Mouse (Mus musculus): ENCODE measurements at regions not wholly inside any gene's neighbourhood (a gene's known extent, or its start where the extent isn't known, plus 50 kb on each side); places are given as distances from the start of the nearest gene placed in this dataset.

DNA sequence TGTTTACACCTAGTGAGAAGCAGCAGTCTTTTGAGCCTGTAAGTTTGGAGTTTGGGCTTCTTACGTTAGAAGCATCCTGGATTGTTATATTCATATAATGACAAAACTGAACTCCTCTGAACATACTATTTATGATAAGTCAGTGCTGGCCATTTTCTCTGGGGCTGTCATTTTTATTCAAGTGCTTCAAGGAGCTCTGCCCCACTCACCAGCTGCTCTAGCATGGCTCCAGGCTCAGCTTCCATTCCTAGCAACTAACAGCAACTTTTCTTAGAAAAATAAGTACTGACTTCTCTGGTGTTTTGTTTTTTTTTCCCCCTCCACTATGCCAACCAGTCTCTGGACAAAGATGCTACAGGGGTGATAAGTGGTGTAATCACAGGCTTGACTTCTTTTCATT is 182.3 kb upstream of the Nabp1 start:
- WGBS, result 92% methylated on average over 1 of the region's 1 CpGs

DNA sequence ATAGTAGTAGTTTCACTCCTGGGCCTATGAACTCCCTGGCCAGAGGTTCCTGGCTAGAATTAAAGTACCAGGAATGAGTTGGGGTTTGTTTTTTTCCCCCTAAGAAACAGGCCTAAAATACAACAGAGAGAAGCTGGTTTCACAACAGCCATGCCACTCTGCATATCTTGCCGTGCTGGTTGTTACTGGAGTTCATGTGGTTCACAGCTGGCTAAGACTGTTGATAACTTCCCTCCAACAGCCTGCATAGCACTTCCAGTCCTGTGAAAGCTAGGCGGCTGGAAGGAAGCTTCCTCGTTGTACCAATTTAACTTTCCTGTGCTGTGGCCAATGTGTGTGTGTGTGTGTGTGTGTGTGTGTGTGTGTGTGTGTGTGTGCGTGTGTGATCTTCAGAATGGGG is 179.0 kb upstream of the Nabp1 start:
- Histone ChIP-seq H3K9me3 (ENCODE audit: control insufficient read depth, low read length) (no peaks in the 10 kb centered on the region), H3K27ac (no peak overlapping the region), H3K4me1 (replicated peaks; ENCODE audit: control insufficient read depth, insufficient read depth, low read length) (no peaks in the 10 kb centered on the region), H3K36me3 (replicated peaks; ENCODE audit: control insufficient read depth, insufficient read depth) (no peaks in the 10 kb centered on the region), H3K4me3 (replicated peaks; ENCODE audit: low read length) (no peak overlapping the region), H3K4me2 (replicated peaks) (no peak overlapping the region), H3K27me3 (ENCODE audit: control insufficient read depth, insufficient read depth, low read length) (no peaks in the 10 kb centered on the region), H3K9ac (no peak overlapping the region)
- no peak for DNase-seq (ENCODE audit: low spot score)
- no peak for ATAC-seq (ENCODE audit: low FRiP score)
- WGBS, result 84% methylated on average over 4 of the region's 4 CpGs

More for the DNA sequence above, 182.3 kb upstream of the Nabp1 start:
- DNase-seq (ENCODE audit: low spot score) (no peak), ATAC-seq (ENCODE audit: low FRiP score) (no peak)
- H3K4me2 ChIP-seq (replicated peaks), result no peak overlapping the region
- H3K27ac ChIP-seq, result no peak overlapping the region
- no peaks in the 10 kb centered on the region for H3K27me3 ChIP-seq (ENCODE audit: control insufficient read depth, insufficient read depth, low read length)
- no peaks in the 10 kb centered on the region for H3K36me3 ChIP-seq (replicated peaks; ENCODE audit: control insufficient read depth, insufficient read depth)
- H3K9ac ChIP-seq, result no peak overlapping the region
- no peaks in the 10 kb centered on the region for H3K9me3 ChIP-seq (ENCODE audit: control insufficient read depth, low read length)
- no peaks in the 10 kb centered on the region for H3K4me1 ChIP-seq (replicated peaks; ENCODE audit: control insufficient read depth, insufficient read depth, low read length)
- no peak overlapping the region for H3K4me3 ChIP-seq (replicated peaks; ENCODE audit: low read length)

DNA sequence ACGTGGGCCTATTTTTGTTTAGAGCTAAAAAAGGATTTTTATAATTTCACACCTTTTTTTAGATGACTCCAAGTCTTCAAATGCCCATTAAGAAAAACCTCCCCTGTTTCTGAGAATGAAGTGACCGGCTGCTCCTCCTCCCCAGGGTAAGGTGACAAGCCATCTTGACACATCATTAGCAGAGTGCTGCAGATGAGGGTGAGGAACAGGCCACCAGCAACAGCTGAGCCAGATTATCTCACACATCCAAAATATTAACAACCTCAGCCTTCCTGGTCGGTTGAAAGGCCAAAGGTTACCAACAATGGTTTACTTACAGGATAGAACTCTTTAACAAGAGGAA is 172.4 kb upstream of the Nabp1 start:
- 0 out of 2 replicates have a peak, but pooled peaks cover 11% of the 10 kb centered on the region for H3K4me1 ChIP-seq (replicated peaks; ENCODE audit: control insufficient read depth, insufficient read depth, low read length)
- H3K9ac ChIP-seq, result no peak overlapping the region
- H3K27me3 ChIP-seq (ENCODE audit: control insufficient read depth, insufficient read depth, low read length), result no peaks in the 10 kb centered on the region
- H3K36me3 ChIP-seq (replicated peaks; ENCODE audit: control insufficient read depth, insufficient read depth), result no peaks in the 10 kb centered on the region
- H3K4me3 ChIP-seq (replicated peaks; ENCODE audit: low read length), result no peak overlapping the region
- H3K27ac ChIP-seq, result peak overlapping the region; percentile 73
- H3K4me2 ChIP-seq (replicated peaks), result no peak overlapping the region
- WGBS, result 17% methylated on average over 3 of the region's 3 CpGs
- ATAC-seq (ENCODE audit: low FRiP score), result peak; percentile 87
- DNase-seq (ENCODE audit: low spot score), result no peak
- H3K9me3 ChIP-seq (ENCODE audit: control insufficient read depth, low read length), result no peaks in the 10 kb centered on the region

DNA sequence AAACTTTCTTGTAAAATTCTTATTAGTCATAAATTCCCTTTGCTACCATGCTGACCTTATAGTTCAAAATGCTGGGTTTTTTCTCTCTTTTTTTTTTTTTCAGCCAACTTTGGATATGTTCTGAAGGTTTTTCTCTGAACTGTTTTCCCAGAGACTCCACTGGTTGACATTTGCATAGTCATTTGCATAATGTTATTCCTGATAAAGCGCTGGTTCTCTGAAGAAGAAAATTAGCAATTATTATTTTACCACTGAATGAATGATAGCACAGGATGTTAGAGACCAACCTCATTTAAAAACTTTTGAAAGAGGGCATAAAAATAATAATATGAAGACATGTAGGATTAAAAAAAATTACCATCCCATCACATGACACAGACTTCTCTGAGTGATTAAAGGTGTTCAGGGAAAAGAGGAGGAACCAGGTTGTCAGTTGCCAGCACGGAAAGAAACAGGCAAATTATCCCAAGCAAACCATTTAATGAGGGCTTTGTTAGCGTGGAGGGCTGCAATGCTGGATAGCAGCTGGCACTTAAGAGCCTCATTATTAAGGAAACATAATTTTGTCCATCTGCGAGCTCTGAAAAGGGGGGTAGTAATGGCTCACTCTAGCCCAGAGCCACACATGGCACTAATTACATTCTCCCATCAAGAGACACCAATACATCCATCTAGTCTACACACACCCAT is 171.9 kb upstream of the Nabp1 start:
- peak; percentile 95 for ATAC-seq (ENCODE audit: low FRiP score)
- 15% methylated on average over 4 of the region's 4 CpGs for WGBS
- H3K27ac ChIP-seq, result peak overlapping the region; percentile 73

DNA sequence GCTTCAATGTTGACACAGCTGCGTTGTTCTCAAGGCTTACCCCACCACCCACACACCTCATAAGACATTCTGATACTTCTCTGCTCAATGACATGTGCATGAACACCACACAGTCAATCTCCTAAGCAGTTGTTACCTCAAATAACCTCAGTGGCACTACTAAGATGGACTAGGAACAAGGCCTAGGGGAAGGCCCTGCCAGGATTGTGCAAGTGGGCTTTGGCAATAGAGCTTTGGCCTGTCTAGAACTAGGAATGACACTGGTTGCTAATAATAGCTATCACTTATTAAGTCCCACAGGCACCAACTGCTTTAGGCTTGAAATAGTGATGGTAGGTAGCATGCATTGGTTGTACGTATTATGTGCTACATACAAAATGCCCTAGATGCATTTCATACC is 169.7 kb upstream of the Nabp1 start:
- Histone ChIP-seq H3K36me3 (replicated peaks; ENCODE audit: control insufficient read depth, insufficient read depth) (no peaks in the 10 kb centered on the region), H3K9me3 (ENCODE audit: control insufficient read depth, low read length) (no peaks in the 10 kb centered on the region), H3K4me3 (replicated peaks; ENCODE audit: low read length) (no peak overlapping the region), H3K27ac (no peak overlapping the region), H3K4me1 (replicated peaks; ENCODE audit: control insufficient read depth, insufficient read depth, low read length) (0 out of 2 replicates have a peak, but pooled peaks cover 11% of the 10 kb centered on the region), H3K27me3 (ENCODE audit: control insufficient read depth, insufficient read depth, low read length) (no peaks in the 10 kb centered on the region), H3K9ac (no peak overlapping the region), H3K4me2 (replicated peaks) (no peak overlapping the region)
- ATAC-seq (ENCODE audit: low FRiP score), result no peak
- 92% methylated on average over 2 of the region's 2 CpGs for WGBS
- DNase-seq (ENCODE audit: low spot score), result no peak

More for the DNA sequence above, 171.9 kb upstream of the Nabp1 start:
- Histone ChIP-seq H3K9me3 (ENCODE audit: control insufficient read depth, low read length) (no peaks in the 10 kb centered on the region), H3K9ac (no peak overlapping the region), H3K4me2 (replicated peaks) (no peak overlapping the region), H3K27me3 (ENCODE audit: control insufficient read depth, insufficient read depth, low read length) (no peaks in the 10 kb centered on the region), H3K4me3 (replicated peaks; ENCODE audit: low read length) (no peak overlapping the region), H3K36me3 (replicated peaks; ENCODE audit: control insufficient read depth, insufficient read depth) (no peaks in the 10 kb centered on the region), H3K4me1 (replicated peaks; ENCODE audit: control insufficient read depth, insufficient read depth, low read length) (0 out of 2 replicates have a peak, but pooled peaks cover 11% of the 10 kb centered on the region)
- DNase-seq (ENCODE audit: low spot score), result peak; percentile 64

DNA sequence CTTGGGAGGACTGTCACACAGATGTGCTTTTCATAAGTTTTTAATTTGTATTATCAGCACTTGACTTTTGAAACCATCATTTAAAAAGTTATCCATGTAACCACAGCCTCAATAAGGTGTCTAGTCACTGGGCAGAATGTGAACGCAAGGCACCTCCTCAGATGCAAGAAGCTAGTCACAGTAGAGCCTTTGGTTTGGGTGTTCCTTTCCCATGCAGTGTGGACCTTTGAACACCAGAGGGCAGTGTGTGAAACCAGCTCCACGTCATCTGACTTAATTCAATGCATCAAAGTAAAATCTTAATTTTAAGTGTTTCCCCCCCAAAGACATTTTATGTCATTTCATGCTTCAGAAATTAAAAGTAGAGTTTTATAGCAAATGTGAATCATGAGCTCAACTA is 166.2 kb upstream of the Nabp1 start:
- no peak overlapping the region for H3K27ac ChIP-seq
- H3K4me3 ChIP-seq (replicated peaks; ENCODE audit: low read length), result no peak overlapping the region
- WGBS, result 33% methylated on average over 2 of the region's 2 CpGs
- peak; percentile 88 for DNase-seq (ENCODE audit: low spot score)
- H3K9me3 ChIP-seq (ENCODE audit: control insufficient read depth, low read length), result no peaks in the 10 kb centered on the region
- H3K27me3 ChIP-seq (ENCODE audit: control insufficient read depth, insufficient read depth, low read length), result no peaks in the 10 kb centered on the region
- no peak overlapping the region for H3K4me2 ChIP-seq (replicated peaks)
- no peak overlapping the region for H3K9ac ChIP-seq
- no peak for ATAC-seq (ENCODE audit: low FRiP score)
- H3K36me3 ChIP-seq (replicated peaks; ENCODE audit: control insufficient read depth, insufficient read depth), result no peaks in the 10 kb centered on the region
- no peaks in the 10 kb centered on the region for H3K4me1 ChIP-seq (replicated peaks; ENCODE audit: control insufficient read depth, insufficient read depth, low read length)

DNA sequence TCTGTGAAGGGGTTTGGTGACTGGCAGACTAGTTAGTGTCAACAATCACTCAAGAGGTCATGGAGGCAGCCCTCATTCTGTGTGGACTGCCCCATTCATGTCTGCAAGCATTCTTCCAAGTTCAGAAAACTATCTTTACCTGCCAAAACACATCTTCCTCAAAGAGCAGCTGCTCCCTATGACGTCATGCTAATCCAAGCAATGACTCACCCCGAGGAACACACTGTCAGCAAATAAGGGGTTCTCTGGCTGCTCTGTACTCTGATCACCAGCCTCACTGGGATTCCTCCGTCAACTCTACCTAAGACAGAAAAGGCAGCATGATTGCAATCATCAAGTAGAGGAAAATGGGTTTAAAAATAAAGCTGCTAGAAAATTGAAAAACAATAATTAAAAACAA is 165.4 kb upstream of the Nabp1 start:
- Histone ChIP-seq H3K9me3 (ENCODE audit: control insufficient read depth, low read length) (no peaks in the 10 kb centered on the region), H3K27me3 (ENCODE audit: control insufficient read depth, insufficient read depth, low read length) (no peaks in the 10 kb centered on the region), H3K9ac (no peak overlapping the region), H3K4me3 (replicated peaks; ENCODE audit: low read length) (no peak overlapping the region), H3K4me2 (replicated peaks) (no peak overlapping the region), H3K4me1 (replicated peaks; ENCODE audit: control insufficient read depth, insufficient read depth, low read length) (no peaks in the 10 kb centered on the region), H3K27ac (no peak overlapping the region), H3K36me3 (replicated peaks; ENCODE audit: control insufficient read depth, insufficient read depth) (no peaks in the 10 kb centered on the region)
- DNase-seq (ENCODE audit: low spot score) (no peak), ATAC-seq (ENCODE audit: low FRiP score) (no peak)
- WGBS, result 59% methylated on average over 3 of the region's 3 CpGs

DNA sequence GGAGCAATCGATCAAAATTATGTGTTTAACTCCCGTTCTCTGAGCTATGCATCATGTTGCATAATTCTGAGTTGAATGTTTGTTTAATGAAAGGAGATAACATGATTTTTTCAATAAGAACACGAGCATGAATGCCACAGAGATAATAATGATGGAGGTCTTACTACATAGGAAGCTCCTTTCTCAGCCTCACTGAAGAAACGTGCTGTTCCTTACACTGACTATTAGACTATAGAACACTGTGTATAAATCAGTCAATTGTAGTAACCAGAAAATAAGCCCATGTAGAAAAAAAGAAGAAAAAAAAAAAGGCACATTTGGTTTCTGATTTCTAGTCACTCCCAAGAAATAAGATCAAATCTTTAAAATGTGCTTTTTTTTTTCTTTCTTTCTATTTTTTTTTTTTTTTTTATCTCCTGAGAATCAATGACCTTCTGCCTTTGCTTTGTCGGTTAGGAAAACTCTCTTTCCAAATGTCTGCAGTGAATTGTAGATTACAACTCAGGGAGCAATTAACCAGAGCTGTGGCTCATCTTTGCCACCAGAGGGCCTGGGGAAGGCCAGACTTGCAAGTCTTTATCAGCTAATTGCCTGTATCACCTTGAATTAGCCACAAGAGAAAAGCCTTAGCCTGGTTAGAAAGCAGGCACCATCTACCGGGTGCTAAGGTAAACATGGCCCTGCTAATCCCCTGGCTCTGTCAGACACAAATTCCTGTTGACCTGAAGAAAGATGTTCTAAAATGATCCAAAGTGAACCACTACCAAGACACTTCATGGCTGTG is 160.5 kb upstream of the Nabp1 start:
- Histone ChIP-seq H3K4me3 (replicated peaks; ENCODE audit: low read length) (no peak overlapping the region), H3K4me2 (replicated peaks) (no peak overlapping the region), H3K27me3 (ENCODE audit: control insufficient read depth, insufficient read depth, low read length) (no peaks in the 10 kb centered on the region), H3K36me3 (replicated peaks; ENCODE audit: control insufficient read depth, insufficient read depth) (no peaks in the 10 kb centered on the region), H3K9ac (no peak overlapping the region), H3K27ac (no peak overlapping the region), H3K4me1 (replicated peaks; ENCODE audit: control insufficient read depth, insufficient read depth, low read length) (peaks cover 7% of the 10 kb centered on the region; the same call in 1 of the 2 replicates), H3K9me3 (ENCODE audit: control insufficient read depth, low read length) (no peaks in the 10 kb centered on the region)
- ATAC-seq (ENCODE audit: low FRiP score), result no peak
- WGBS, result 73% methylated on average over 6 of the region's 6 CpGs
- DNase-seq (ENCODE audit: low spot score), result no peak

DNA sequence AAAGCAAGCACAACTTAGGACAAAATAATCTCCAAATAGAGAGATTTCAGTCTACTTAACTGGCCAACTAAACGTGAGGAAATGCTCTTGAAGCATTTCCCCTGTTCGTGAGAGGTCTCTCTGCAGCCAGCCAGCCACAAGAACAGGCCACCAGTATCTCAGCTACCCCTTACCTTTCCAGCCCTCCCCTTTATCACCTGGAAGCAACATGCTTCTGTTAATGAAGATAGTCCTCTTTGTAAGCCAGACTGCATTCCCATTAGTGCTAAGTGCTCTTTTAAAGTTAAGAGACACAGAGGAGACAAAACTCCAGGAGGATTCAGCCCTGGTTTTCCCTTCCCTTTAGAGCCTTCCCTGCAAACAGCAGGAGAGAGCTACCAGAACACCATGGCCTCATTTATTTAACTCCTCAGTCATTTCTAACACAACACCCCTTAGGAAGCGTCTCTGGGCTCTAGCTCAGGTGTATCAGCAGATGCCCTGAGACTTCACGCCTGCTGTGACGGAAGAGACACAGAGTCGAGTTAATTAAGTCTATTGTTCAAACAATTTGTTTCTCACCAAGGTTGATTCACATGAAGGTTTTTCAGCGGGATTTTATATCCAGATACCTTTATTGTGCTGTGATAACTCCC is 157.8 kb upstream of the Nabp1 start:
- Histone ChIP-seq H3K27ac (no peak overlapping the region), H3K9ac (no peak overlapping the region), H3K27me3 (ENCODE audit: control insufficient read depth, insufficient read depth, low read length) (no peaks in the 10 kb centered on the region), H3K36me3 (replicated peaks; ENCODE audit: control insufficient read depth, insufficient read depth) (no peaks in the 10 kb centered on the region), H3K4me3 (replicated peaks; ENCODE audit: low read length) (no peak overlapping the region), H3K9me3 (ENCODE audit: control insufficient read depth, low read length) (no peaks in the 10 kb centered on the region), H3K4me2 (replicated peaks) (no peak overlapping the region), H3K4me1 (replicated peaks; ENCODE audit: control insufficient read depth, insufficient read depth, low read length) (peaks cover 7% of the 10 kb centered on the region; the same call in 1 of the 2 replicates)
- DNase-seq (ENCODE audit: low spot score), result no peak
- WGBS, result 39% methylated on average over 7 of the region's 7 CpGs
- ATAC-seq (ENCODE audit: low FRiP score), result no peak

Measured in hindbrain, embryonic 14.5 days (tissue).